Mouse (Mus musculus) urinary bladder, adult 18-20 months (tissue): Measurements from ENCODE around the gene Ctse.
A peak's percentile ranks its signal among the peaks of the same experiment; 100 is the strongest.
"Not testable (repeated sequence)": the region's sequence is repeated elsewhere in the genome, so short reads cannot be mapped to it uniquely, and the experiment has no call there.

Experiments
- DNase-seq, 2 experiments: peaks; one replicate each; pipeline ENCODE4 v3.0.0; 2022; ENCODE audit warnings: low spot score in 2 of 2, mixed read lengths in 2 of 2

The Ctse gene

GRCm38 (mm10) chr1:131637791-131638540 is at the start of gene Ctse:
Gene Ctse (plus strand): TSS chr1:131638306.
- DNase-seq, result no peak

- no peak for DNase-seq
These were observed 39.2 kb upstream of the Ctse start, which contains the start of gene Avpr1b for GRCm38 (mm10) chr1:131598905-131599304. Gene Avpr1b (plus strand): TSS chr1:131599239.

GRCm38 (mm10) chr1:131600314-131600713 is 37.8 kb upstream of the Ctse start:
- DNase-seq, result no peak

- no peak for DNase-seq
These were observed 31.4 kb upstream of the Ctse start for GRCm38 (mm10) chr1:131606719-131607118.

GRCm38 (mm10) chr1:131612556-131613155 is 25.4 kb upstream of the Ctse start:
- peak in 1 of 2 experiments; percentile 17 for DNase-seq

- peak; percentile 69 to 78 for DNase-seq
These were observed 24.6 kb upstream of the Ctse start for GRCm38 (mm10) chr1:131613361-131614133.

GRCm38 (mm10) chr1:131614641-131615040 is 23.5 kb upstream of the Ctse start:
- DNase-seq, result no peak

- no peak for DNase-seq
These were observed 22.0 kb upstream of the Ctse start for GRCm38 (mm10) chr1:131616131-131616530.

GRCm38 (mm10) chr1:131616546-131617220 is 21.4 kb upstream of the Ctse start:
- no peak for DNase-seq

GRCm38 (mm10) chr1:131618576-131618975 is 19.5 kb upstream of the Ctse start:
- DNase-seq, result no peak

- DNase-seq, result no peak
These were observed 18.8 kb upstream of the Ctse start for GRCm38 (mm10) chr1:131619348-131619747.

- peak; percentile 31 to 43 for DNase-seq
These were observed 14.5 kb upstream of the Ctse start for GRCm38 (mm10) chr1:131623644-131624043.

- no peak for DNase-seq
These were observed 13.8 kb upstream of the Ctse start for GRCm38 (mm10) chr1:131624175-131624835.

- no peak for DNase-seq
These were observed 11.9 kb upstream of the Ctse start for GRCm38 (mm10) chr1:131626200-131626599.

- not testable (repeated sequence) for DNase-seq
These were observed 5.9 kb upstream of the Ctse start for GRCm38 (mm10) chr1:131632216-131632615.

GRCm38 (mm10) chr1:131634495-131634894 is 3.6 kb upstream of the Ctse start:
- no peak for DNase-seq

- DNase-seq, result no peak
These were observed 675 bp downstream of the Ctse start for GRCm38 (mm10) chr1:131638541-131639421.

GRCm38 (mm10) chr1:131640062-131640461 is 2.0 kb downstream of the Ctse start:
- no peak for DNase-seq

GRCm38 (mm10) chr1:131641565-131641964 is 3.5 kb downstream of the Ctse start:
- no peak for DNase-seq

GRCm38 (mm10) chr1:131642251-131642650 is 4.1 kb downstream of the Ctse start:
- DNase-seq, result no peak
